ENCODE assay signal across 16 mouse cellular contexts in the genomic region with DNA sequence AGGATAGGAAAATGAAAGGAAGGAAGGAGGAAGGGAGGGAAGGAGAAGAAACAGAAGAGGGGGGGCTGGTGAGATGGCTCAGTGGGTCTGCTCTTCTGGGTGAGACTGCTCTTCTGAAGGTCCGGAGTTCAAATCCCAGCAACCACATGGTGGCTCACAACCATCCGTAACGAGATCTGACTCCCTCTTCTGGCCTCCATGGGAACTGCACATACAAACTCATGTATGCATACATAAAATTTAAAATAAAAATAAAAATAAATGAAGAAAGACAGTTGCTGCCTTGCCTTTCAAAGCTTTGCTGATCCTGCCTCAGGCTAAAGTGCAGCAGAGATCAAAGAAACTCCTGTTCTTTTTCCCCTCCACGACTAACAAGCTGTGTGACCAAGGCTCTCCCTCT. TPM values are rescaled to one million over a fixed set of nuclear protein-coding genes. Genes with fewer than 3 reads are reported as not detected.
DNase-seq lines count a peak whose midpoint lies in the region; ATAC-seq and TF ChIP-seq lines count a peak whose summit lies in the region.
"Had no signal": no experiment of that assay in that cellular context is flagged by ENCODE, and none has a peak within 500 bp of the region (broad histone marks: within the 10 kb centered on the region; RNA-seq: fewer than 3 reads in every experiment).

No protein-coding gene starts in this region.

- no peak for TF ChIP-seq EP300 in liver, postnatal 0 days (IDR thresholded peaks at IDR 0.05; ENCODE audit: low read depth)

- no peak overlapping the region for H3K4me3 ChIP-seq in hindbrain, embryonic 11.5 days (ENCODE audit: low read depth, low read length)
- H3K4me3 ChIP-seq in hindbrain, embryonic 16.5 days (ENCODE audit: low read length) = no peak overlapping the region
- no peak overlapping the region for H3K4me3 ChIP-seq in liver, postnatal 0 days (ENCODE audit: low read depth, low read length)
- H3K4me3 ChIP-seq in liver, embryonic 11.5 days (ENCODE audit: low read depth, low read length) = no peak overlapping the region
- no peak overlapping the region for H3K4me3 ChIP-seq in E14TG2a.4 (replicated peaks; ENCODE audit: low read length)
- no peak overlapping the region for H3K4me3 ChIP-seq in forebrain, embryonic 13.5 days
- H3K4me3 ChIP-seq: erythroblast, embryonic 14.5 days; forebrain, embryonic 15.5 days; intestine, embryonic 15.5 days; limb, embryonic 15.5 days had no signal

- H3K9me3 ChIP-seq in hindbrain, embryonic 11.5 days (ENCODE audit: control insufficient read depth, low read length) = no peaks in the 10 kb centered on the region
- no peaks in the 10 kb centered on the region for H3K9me3 ChIP-seq in hindbrain, embryonic 16.5 days (ENCODE audit: control insufficient read depth, low read length)
- no peaks in the 10 kb centered on the region for H3K9me3 ChIP-seq in liver, postnatal 0 days (ENCODE audit: low read length)
- H3K9me3 ChIP-seq in liver, embryonic 11.5 days (ENCODE audit: control insufficient read depth, low read length) = no peaks in the 10 kb centered on the region
- no peaks in the 10 kb centered on the region for H3K9me3 ChIP-seq in E14TG2a.4 (ENCODE audit: low read length)
- no peaks in the 10 kb centered on the region for H3K9me3 ChIP-seq in forebrain, embryonic 13.5 days (replicated peaks)
- H3K9me3 ChIP-seq: forebrain, embryonic 15.5 days; intestine, embryonic 15.5 days; limb, embryonic 15.5 days had no signal

- H3K27me3 ChIP-seq in hindbrain, embryonic 11.5 days (ENCODE audit: control insufficient read depth, insufficient read depth, low read length) = no peaks in the 10 kb centered on the region
- no peaks in the 10 kb centered on the region for H3K27me3 ChIP-seq in hindbrain, embryonic 16.5 days (replicated peaks; ENCODE audit: control insufficient read depth, insufficient read depth, low read length)
- H3K27me3 ChIP-seq in liver, postnatal 0 days (ENCODE audit: insufficient read depth, low read length) = no peaks in the 10 kb centered on the region
- H3K27me3 ChIP-seq in liver, embryonic 11.5 days (replicated peaks; ENCODE audit: control insufficient read depth, insufficient read depth, low read length) = no peaks in the 10 kb centered on the region
- peaks cover 30% of the 10 kb centered on the region for H3K27me3 ChIP-seq in E14TG2a.4 (ENCODE audit: insufficient read depth, low read length)
- no peaks in the 10 kb centered on the region for H3K27me3 ChIP-seq in forebrain, embryonic 13.5 days
- H3K27me3 ChIP-seq: forebrain, embryonic 15.5 days; intestine, embryonic 15.5 days; limb, embryonic 15.5 days had no signal

- H3K4me2 ChIP-seq in hindbrain, embryonic 11.5 days (replicated peaks; ENCODE audit: low read depth, low read length) = no peak overlapping the region
- no peak overlapping the region for H3K4me2 ChIP-seq in hindbrain, embryonic 16.5 days (ENCODE audit: low read length)
- H3K4me2 ChIP-seq in liver, postnatal 0 days (ENCODE audit: low read depth, low read length) = no peak overlapping the region
- no peak overlapping the region for H3K4me2 ChIP-seq in liver, embryonic 11.5 days
- no peak overlapping the region for H3K4me2 ChIP-seq in forebrain, embryonic 13.5 days
- H3K4me2 ChIP-seq: forebrain, embryonic 15.5 days; intestine, embryonic 15.5 days; limb, embryonic 15.5 days; midbrain, embryonic 11.5 days had no signal

- no peak for ATAC-seq in hindbrain, embryonic 11.5 days (ENCODE audit: low FRiP score)
- ATAC-seq in hindbrain, embryonic 16.5 days = no peak
- no peak for ATAC-seq in liver, postnatal 0 days
- ATAC-seq in liver, embryonic 11.5 days (replicated peaks; ENCODE audit: low FRiP score) = no peak
- ATAC-seq in forebrain, embryonic 13.5 days = no peak
- ATAC-seq: forebrain, embryonic 15.5 days; intestine, embryonic 15.5 days had no signal

- H3K27ac ChIP-seq in hindbrain, embryonic 11.5 days (ENCODE audit: low read depth, low read length) = no peak overlapping the region
- H3K27ac ChIP-seq in hindbrain, embryonic 16.5 days (ENCODE audit: low read depth, low read length) = no peak overlapping the region
- no peak overlapping the region for H3K27ac ChIP-seq in liver, postnatal 0 days (ENCODE audit: low read depth)
- no peak overlapping the region for H3K27ac ChIP-seq in liver, embryonic 11.5 days (ENCODE audit: low read depth, low read length)
- H3K27ac ChIP-seq in forebrain, embryonic 13.5 days = no peak overlapping the region
- H3K27ac ChIP-seq: forebrain, embryonic 15.5 days; intestine, embryonic 15.5 days; limb, embryonic 15.5 days had no signal

- H3K4me1 ChIP-seq in hindbrain, embryonic 11.5 days (replicated peaks; ENCODE audit: control insufficient read depth, insufficient read depth, low read length) = no peaks in the 10 kb centered on the region
- H3K4me1 ChIP-seq in hindbrain, embryonic 16.5 days (ENCODE audit: control insufficient read depth, insufficient read depth, low read depth, low read length) = no peaks in the 10 kb centered on the region
- H3K4me1 ChIP-seq in liver, postnatal 0 days (ENCODE audit: insufficient read depth) = peaks cover 8% of the 10 kb centered on the region
- peaks cover 2% of the 10 kb centered on the region; the same call in 1 of the 2 replicates for H3K4me1 ChIP-seq in liver, embryonic 11.5 days (replicated peaks; ENCODE audit: control insufficient read depth, insufficient read depth, low read length)
- peaks cover 6% of the 10 kb centered on the region; the same call in 1 of the 2 replicates for H3K4me1 ChIP-seq in E14TG2a.4 (replicated peaks; ENCODE audit: low read depth, low read length)
- H3K4me1 ChIP-seq in forebrain, embryonic 13.5 days = no peaks in the 10 kb centered on the region
- H3K4me1 ChIP-seq: forebrain, embryonic 15.5 days; limb, embryonic 15.5 days had no signal

- no peak overlapping the region for H3K9ac ChIP-seq in hindbrain, embryonic 11.5 days (ENCODE audit: low read depth, low read length)
- H3K9ac ChIP-seq in hindbrain, embryonic 16.5 days (ENCODE audit: low read depth, low read length) = no peak overlapping the region
- no peak overlapping the region for H3K9ac ChIP-seq in liver, postnatal 0 days (replicated peaks)
- H3K9ac ChIP-seq in liver, embryonic 11.5 days (ENCODE audit: low read depth, low read length) = no peak overlapping the region
- H3K9ac ChIP-seq in forebrain, embryonic 13.5 days = no peak overlapping the region
- H3K9ac ChIP-seq: forebrain, embryonic 15.5 days; intestine, embryonic 15.5 days; limb, embryonic 15.5 days had no signal

- peak; percentile 9 for DNase-seq in hindbrain, embryonic 11.5 days (ENCODE audit: low spot score)
- no peak for DNase-seq in liver, postnatal 0 days
- DNase-seq in liver, embryonic 11.5 days (ENCODE audit: low spot score) = no peak
- peak; percentile 54 for DNase-seq in induced T-regulatory cell, adult 2 months (ENCODE audit: low read depth)
- DNase-seq: adrenal gland, adult 8-10 months; cerebellum, adult 11 months; cerebellum, postnatal 36 days; lung, postnatal 36 days had no signal

- TF ChIP-seq CTCF in liver, postnatal 0 days (IDR thresholded peaks at IDR 0.05; ENCODE audit: low read depth) = peak; percentile 38
- peak; percentile 14; the same call in 1 of the 2 replicates for TF ChIP-seq CTCF in E14TG2a.4 (conservative IDR thresholded peaks at IDR 0.05; ENCODE audit: low read length)

- WGBS in hindbrain, embryonic 11.5 days = 69% methylated on average over 4 of the region's 4 CpGs
- WGBS in hindbrain, embryonic 16.5 days = 69% methylated on average over 4 of the region's 4 CpGs
- 54% methylated on average over 4 of the region's 4 CpGs for WGBS in liver, postnatal 0 days (ENCODE audit: insufficient replicate concordance)
- WGBS in liver, embryonic 11.5 days = 63% methylated on average over 4 of the region's 4 CpGs
- 74% methylated on average over 4 of the region's 4 CpGs for WGBS in forebrain, embryonic 13.5 days

- no peaks in the 10 kb centered on the region for H3K36me3 ChIP-seq in hindbrain, embryonic 11.5 days (ENCODE audit: control insufficient read depth, insufficient read depth, low read length)
- H3K36me3 ChIP-seq in hindbrain, embryonic 16.5 days (ENCODE audit: control insufficient read depth, insufficient read depth, low read length) = no peaks in the 10 kb centered on the region
- no peaks in the 10 kb centered on the region for H3K36me3 ChIP-seq in liver, postnatal 0 days (replicated peaks; ENCODE audit: insufficient read depth, low read length)
- no peaks in the 10 kb centered on the region for H3K36me3 ChIP-seq in liver, embryonic 11.5 days (ENCODE audit: control insufficient read depth, insufficient read depth, low read length)
- no peaks in the 10 kb centered on the region for H3K36me3 ChIP-seq in E14TG2a.4 (ENCODE audit: insufficient read depth, low read length)
- H3K36me3 ChIP-seq in forebrain, embryonic 13.5 days (ENCODE audit: poor library complexity, severe bottlenecking) = no peaks in the 10 kb centered on the region
- H3K36me3 ChIP-seq: forebrain, embryonic 15.5 days; intestine, embryonic 15.5 days; limb, embryonic 15.5 days had no signal

RNA-seq across cellular contexts. Expression of gene Znrf3, which starts 6.7 kb away (rescaled TPM):
- polyA plus RNA-seq in hindbrain, embryonic 11.5 days (2014; fragmentation: Nextera tagmentation; extraction: Ambion mirVana) = 10.6 and 11.5 TPM in 2 replicates
- polyA plus RNA-seq in hindbrain, embryonic 16.5 days (2015; fragmentation: Nextera tagmentation; extraction: Ambion mirVana) = 7.4 and 8.1 TPM in 2 replicates
- 3.9 and 4.5 TPM in 2 replicates for polyA plus RNA-seq in liver, postnatal 0 days (2015; fragmentation: Nextera tagmentation; extraction: Ambion mirVana)
- polyA plus RNA-seq in liver, embryonic 11.5 days (2014; fragmentation: Nextera tagmentation; extraction: Ambion mirVana) = 9.0 and 9.1 TPM in 2 replicates
- polyA plus RNA-seq in forebrain, embryonic 13.5 days (2015; fragmentation: Nextera tagmentation; extraction: Ambion mirVana) = 9.2 and 10.8 TPM in 2 replicates

Comparison
In these comparisons a context has a peak if more than half of its experiments do, and no peak if none do; other contexts are left out.
1. DNase-seq: peak in hindbrain, embryonic 11.5 days (single experiment) and induced T-regulatory cell, adult 2 months (single experiment); none in liver, postnatal 0 days (single experiment) and liver, embryonic 11.5 days (single experiment).